Mouse (Mus musculus) adipocyte (in vitro differentiated cells): ENCODE data around the gene Fam83f.

Source experiments
- DNase-seq: peaks from one replicate; pipeline ENCODE4 v3.0.0-alpha.2; 2016; ENCODE audit warnings: low spot score

Fam83f gene

DNA sequence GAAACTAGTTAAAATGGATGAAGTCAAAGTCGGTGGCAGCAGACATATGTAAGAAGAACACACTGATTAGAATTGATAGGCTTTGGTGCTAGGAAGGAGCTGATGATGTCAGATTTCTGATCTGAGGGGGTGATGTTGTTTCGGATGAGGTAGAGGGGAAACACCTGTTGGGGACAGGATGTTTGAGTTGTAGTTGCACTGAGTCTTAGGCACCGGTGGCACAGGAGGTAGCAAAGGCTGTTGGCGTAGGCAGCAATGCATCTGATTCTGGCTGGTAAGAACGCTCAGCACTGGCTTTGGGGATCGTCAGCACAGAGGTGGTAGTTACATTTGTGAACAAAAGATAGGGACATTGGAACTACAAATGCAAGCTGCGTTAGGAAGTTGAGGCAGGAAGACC is 72.0 kb downstream of the Fam83f start:
- DNase-seq, result no peak

DNA sequence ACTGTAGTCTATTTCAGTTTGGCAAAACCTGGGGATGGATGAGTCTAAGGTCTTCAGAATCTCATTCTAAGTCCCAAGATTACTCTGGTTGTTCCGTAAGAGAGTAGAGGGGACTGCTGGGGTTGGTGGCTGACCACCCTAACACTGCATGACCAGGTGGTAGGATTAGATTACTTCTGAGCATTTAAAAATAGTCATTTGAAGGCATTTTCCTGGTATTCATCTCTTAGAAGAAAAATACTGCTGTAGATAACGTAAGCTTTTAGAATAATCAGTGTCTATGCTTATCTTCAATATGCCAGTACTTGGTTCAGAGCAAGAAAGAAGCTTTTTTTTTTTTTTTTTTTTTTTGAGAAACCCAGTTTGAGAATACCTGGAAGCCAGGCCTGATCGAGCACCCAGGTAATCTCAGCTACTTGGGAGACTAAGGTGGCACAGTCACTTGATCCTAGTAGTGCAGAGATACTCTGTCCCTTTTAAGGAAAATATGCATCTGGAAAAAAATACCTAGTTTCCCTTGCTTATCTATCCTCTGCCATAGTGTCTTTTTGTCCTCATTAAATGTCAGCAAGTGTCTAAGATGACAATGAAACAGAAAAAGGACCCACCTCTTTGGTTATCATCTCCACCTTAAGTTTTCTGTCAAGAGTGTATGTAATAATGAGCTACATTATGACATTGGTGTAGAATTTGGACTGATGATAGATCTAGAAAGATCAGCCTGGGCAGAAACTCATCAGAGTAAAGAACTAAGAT is 73.2 kb downstream of the Fam83f start:
- DNase-seq, result no peak

DNA sequence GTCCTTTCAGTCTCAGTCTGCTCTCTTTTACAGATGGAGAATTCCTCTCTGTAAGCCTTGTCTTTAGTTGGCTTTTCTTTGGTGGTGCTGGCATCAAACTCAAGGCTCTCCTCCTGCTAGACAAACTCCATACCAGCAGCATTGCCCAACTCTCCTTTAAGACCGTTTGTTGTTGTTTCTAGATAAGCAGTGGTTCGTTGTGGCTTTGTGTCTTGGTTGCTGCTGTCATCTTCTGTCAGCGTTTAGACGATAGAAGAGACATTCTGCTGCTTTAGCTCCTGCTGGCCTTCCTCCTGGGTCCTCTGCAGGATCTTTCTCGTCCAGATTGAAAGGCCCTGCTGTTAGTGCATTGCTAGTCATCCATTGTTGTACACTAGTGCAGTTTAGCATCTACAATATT is 77.3 kb downstream of the Fam83f start:
- no peak for DNase-seq
